Mouse (Mus musculus) heart, adult 18-20 months (tissue): ENCODE data around the gene Vtn. TPM values are rescaled to one million over a fixed set of nuclear protein-coding genes. Genes with fewer than 3 reads are reported as not detected.
"Not testable (repeated sequence)": the region's sequence is repeated elsewhere in the genome, so short reads cannot be mapped to it uniquely, and the experiment has no call there.

ENCODE experiments used
- DNase-seq, 2 experiments: peaks; one replicate each; pipeline ENCODE4 v3.0.0; 2021 to 2022; ENCODE audit warnings: mixed read lengths in 1 of 2
- total RNA-seq, 2 experiments: library from RNA; stranded (reverse); gene quantifications; 2 replicates each; pipeline ENCODE4 v1.2.3; 2021

The Vtn gene
- total RNA-seq, 2 experiments from 2014 or later, result 15.2 to 18.5 TPM

GRCm38 (mm10) chr11:78497544-78498522 is 1.1 kb upstream of the Vtn start, which contains the start of gene Sarm1:
Gene Sarm1, minus strand, starts transcription at chr11:78497754.
- DNase-seq, result peak; percentile 93 to 95

GRCm38 (mm10) chr11:78499543-78499942 is 652 bp downstream of the Vtn start:
- DNase-seq, result no peak

GRCm38 (mm10) chr11:78500623-78501202 is 1.8 kb downstream of the Vtn start:
- DNase-seq, result no peak

DNA sequence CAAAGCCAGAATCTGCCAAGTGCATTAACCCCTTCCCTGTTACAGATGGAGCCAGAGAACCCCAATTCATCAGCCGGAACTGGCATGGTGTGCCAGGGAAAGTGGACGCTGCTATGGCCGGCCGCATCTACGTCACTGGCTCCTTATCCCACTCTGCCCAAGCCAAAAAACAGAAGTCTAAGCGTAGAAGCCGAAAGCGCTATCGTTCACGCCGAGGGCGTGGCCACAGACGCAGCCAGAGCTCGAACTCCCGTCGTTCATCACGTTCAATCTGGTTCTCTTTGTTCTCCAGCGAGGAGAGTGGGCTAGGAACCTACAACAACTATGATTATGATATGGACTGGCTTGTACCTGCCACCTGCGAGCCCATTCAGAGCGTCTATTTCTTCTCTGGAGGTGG is 2.6 kb downstream of the Vtn start:
- no peak for DNase-seq

DNA sequence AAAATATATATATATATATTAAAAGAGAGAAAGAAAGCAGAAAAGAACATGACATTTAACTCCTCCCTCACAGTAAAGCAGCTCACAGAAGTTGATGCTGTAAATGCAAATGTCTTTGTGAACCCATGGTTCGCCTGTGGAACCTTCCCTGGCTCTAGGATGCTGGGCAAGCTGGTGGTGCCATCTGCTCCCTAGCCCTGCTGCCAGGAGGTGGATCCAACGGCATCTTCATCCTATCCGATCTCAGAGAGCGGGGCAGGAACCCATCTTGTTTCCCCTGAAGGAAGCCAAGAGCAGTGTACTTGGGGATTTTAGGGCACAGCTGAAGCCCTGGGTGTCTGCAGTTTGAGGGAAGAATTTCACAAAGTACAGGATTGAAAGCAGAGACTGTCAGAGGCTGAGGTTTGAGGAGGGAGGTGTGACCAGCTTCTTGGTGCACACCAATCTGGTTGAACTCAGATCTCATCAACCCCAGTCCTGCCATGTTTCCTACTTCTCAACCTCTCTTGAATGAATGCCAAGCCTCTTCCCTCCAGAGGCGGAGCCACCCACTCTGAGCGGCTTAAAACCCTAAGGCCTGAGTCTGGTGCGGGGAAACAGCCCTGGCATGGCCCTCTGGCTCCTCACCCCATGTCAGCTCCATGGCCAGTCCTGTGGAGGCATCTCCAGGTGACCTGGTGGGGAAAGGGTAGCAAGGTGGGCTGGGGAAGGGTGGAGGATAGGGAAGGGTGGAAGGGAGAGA is 4.2 kb downstream of the Vtn start, which contains the start of gene Sebox:
TSS of gene Sebox (plus strand) at position 539 of the 742 bp plus-strand sequence.
- no peak for DNase-seq

DNA sequence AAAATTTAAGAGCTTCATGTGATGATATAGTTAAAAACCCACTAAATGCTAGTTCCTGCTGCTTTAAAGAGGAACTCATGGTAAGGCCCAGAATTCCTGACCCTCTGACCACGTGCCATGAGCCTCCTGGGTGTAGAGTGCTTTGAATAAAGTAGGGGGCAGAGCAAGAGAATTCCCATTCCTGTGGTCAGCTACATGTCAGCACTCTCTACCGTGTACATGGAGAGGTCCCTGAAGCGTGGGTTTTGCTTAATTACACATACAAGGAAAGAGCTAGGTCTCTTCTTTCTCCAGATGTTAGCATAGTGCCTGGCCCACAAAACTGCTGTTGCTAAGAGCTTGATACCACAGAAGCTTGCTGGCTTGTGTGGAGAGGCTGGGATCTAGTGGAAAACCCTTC is 6.5 kb downstream of the Vtn start:
- DNase-seq, result no peak

DNA sequence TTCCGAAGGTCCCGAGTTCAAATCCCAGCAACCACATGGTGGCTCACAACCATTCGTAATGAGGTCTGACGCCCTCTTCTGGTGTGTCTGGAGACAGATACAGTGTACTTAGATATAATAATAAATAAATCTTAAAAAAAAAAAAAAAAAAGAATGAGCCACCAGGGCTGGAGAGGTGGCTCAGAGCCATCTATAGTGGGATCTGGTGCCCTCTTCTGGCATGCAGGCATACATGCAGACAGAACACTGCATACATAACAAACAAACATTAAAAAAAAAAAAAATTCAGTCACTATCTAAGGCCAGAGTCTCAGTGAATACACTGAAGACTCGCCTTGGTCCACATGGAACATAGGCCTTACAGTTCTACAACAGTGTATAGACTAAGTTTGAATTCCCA is 10.3 kb downstream of the Vtn start:
- no peak for DNase-seq

GRCm38 (mm10) chr11:78512025-78512957 is 13.4 kb downstream of the Vtn start, which contains the start of the genes Tmem199 and Poldip2:
Gene Tmem199, minus strand, starts transcription at chr11:78512172.
Gene Poldip2, plus strand, starts transcription at chr11:78512193.
- peak; percentile 92 to 93 for DNase-seq

DNA sequence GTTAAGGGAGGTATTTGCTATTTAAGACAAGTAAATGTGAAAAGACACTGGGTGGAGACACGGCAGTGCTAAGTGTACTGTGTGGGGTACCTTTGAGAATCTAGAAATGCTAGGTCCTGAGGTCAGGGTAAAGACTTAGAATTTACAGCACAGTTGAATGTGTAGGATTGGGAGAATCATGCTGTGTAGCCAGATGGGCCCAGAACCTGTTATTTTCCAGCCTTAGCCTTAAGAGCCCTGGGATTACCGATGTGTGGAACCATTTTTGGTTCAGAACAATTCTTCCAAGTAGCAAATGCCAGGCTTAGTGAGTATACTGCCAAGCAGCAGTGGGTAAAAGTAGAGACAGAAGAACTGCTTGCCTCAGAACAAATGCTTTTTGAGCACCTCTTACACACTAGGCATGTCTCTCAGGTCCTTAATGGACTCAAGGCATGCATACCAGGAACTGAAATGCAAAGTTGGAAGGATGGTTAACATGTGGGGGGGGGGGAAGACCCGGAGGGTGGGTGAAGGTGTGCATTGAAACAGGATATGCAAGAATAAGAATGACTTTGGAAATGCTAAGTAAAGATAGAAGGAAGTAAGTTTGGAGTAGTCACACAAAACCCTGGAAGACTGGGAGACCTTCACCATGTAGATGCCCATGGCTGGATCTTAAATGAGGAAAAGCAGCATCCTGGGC is 14.4 kb downstream of the Vtn start:
- no peak for DNase-seq

GRCm38 (mm10) chr11:78515549-78516325 is 16.8 kb downstream of the Vtn start:
- DNase-seq, result no peak

DNA sequence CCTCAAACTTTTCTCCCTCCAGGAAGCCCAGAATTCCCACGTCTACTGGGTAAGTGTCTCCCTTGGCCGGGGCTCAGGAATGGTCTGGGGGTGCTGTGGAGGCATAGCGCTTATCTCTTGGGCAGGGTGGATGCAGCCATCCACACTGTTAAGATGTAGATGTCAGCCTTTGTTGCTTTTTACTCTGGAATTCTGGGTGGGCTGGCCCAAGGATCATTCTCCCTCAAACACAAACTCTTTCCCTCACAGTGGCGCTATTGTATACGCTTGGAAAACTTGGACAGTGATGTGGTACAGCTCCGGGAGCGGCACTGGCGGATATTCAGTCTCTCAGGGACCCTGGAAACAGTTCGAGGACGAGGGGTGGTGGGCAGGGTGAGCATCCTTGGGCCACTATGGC is 20.0 kb downstream of the Vtn start:
- DNase-seq, result no peak

GRCm38 (mm10) chr11:78521880-78522279 is 23.0 kb downstream of the Vtn start:
- peak in 1 of 2 experiments; percentile 35 for DNase-seq

DNA sequence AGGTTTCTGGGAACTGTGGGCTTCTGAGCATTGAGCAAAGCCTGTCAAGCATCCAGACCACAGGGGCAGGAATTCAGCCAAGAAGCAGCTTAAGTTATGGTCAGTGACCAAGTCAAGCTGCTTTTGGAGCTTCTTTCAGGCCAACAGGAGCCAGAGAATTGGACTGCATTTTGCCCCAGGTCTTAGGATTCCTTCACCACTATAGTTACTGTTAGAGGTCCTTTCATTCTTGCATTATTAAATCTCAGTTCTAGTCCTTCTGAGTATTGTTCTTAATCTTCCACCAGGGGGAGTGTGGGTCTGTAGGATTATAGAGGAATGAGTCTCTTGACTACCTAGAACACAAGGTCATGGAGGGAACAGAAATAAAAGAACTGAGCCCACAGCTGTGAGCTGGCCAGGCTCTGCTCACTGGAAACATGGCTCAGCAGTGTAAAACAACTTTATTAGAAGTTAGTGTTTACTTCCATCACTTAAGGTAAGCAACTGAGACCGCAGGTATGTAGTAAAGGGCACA is 23.6 kb downstream of the Vtn start:
- DNase-seq, result peak; percentile 58 to 61

DNA sequence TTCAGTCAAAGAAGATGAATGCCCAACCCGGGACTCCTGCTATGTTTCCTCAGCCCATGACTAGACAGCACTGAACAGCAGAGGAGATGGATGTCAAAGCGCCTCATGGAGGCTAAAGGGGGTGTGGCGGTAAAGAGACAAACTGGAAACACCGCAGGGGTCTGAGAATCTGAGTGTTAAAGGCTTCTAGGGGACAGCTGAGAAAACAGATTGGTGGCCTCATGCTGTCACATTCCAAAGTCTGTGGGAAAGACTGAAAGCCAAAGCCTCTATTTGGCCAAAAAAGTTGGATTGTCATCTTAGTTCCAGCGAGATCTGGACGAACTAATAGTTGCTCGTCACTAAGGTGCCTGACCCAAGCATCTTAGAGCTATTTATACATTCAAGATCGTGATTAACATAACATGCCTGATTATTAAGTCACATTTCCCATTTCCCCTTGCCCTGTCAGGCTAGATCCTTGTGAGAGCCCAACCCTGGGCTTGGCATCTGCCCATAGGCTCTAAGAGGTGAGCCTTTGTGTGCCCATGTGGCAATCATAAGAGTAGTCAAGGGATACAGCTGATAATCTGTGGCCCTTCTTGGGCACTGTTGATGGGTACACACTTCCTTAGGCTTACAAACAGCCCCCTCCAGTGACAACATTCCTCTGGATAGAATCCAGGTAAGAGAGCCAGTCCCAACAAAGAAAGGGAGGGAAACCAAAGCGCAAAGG is 24.5 kb downstream of the Vtn start:
- DNase-seq, result peak in 1 of 2 experiments; percentile 33

- no peak for DNase-seq
Measured at GRCm38 (mm10) chr11:78524838-78525237, 25.9 kb downstream of the Vtn start.

- DNase-seq, result no peak
Measured at GRCm38 (mm10) chr11:78528714-78529113, 29.8 kb downstream of the Vtn start.

- no peak for DNase-seq
Measured at GRCm38 (mm10) chr11:78530001-78530400, 31.1 kb downstream of the Vtn start.

GRCm38 (mm10) chr11:78531046-78531445 is 32.2 kb downstream of the Vtn start:
- peak; percentile 78 to 87 for DNase-seq

DNA sequence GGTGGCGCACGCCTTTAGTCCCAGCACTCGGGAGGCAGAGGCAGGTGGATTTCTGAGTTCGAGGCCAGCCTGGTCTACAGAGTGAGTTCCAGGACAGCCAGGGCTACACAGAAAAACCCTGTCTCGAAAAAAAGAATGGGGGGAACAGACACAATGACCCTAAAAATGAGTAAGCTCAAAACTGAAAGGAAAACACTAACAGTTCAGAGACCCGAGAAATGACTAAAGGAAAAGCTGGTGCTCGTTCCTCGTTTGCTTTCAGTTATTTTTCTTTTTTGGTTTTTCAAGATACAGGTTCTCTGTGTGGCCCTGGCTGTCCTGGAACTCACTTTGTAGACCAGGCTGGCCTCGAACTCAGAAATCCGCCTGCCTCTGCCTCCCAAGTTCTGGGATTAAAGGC is 32.6 kb downstream of the Vtn start:
- not testable (repeated sequence) for DNase-seq
